Mouse (Mus musculus) forebrain, embryonic 13.5 days (tissue): ENCODE measurements around the gene Oxct2a. TPM values are rescaled to one million over a fixed set of nuclear protein-coding genes. Genes with fewer than 3 reads are reported as not detected.
A peak's percentile ranks its signal among the peaks of the same experiment; 100 is the strongest.

Source experiments
- ATAC-seq: fragments of 200-750 bp; cut with Nextera tagmentation; 2 replicates; pipeline ENCODE4 v1.8.0; 2017
- H3K27ac ChIP-seq: fragments of 300-500 bp; sonication (generic); 2 replicates; pipeline ENCODE4 v1.5.1; 2015; ENCODE audit warnings: inconsistent platforms, mild to moderate bottlenecking, moderate library complexity
- H3K27me3 ChIP-seq: fragments of 300-500 bp; sonication (generic); 2 replicates; pipeline ENCODE4 v1.6.1; 2015; ENCODE audit warnings: mild to moderate bottlenecking, inconsistent platforms
- H3K36me3 ChIP-seq: fragments of 300-500 bp; sonication (generic); 2 replicates; pipeline ENCODE4 v1.6.1; 2015; ENCODE audit warnings: mild to moderate bottlenecking, inconsistent platforms; ENCODE audit not compliant: poor library complexity, severe bottlenecking
- H3K4me1 ChIP-seq: fragments of 300-500 bp; sonication (generic); 2 replicates; pipeline ENCODE4 v1.6.1; 2015; ENCODE audit warnings: inconsistent platforms
- H3K4me2 ChIP-seq: fragments of 300-500 bp; sonication (generic); 2 replicates; pipeline ENCODE4 v1.6.1; 2015; ENCODE audit warnings: inconsistent platforms, mild to moderate bottlenecking, moderate library complexity
- H3K4me3 ChIP-seq: fragments of 300-500 bp; sonication (generic); 2 replicates; pipeline ENCODE4 v1.5.1; 2015; ENCODE audit warnings: mild to moderate bottlenecking, inconsistent platforms
- H3K9ac ChIP-seq: fragments of 300-500 bp; sonication (generic); 2 replicates; pipeline ENCODE4 v1.6.1; 2015; ENCODE audit warnings: mild to moderate bottlenecking, inconsistent platforms
- H3K9me3 ChIP-seq: fragments of 300-500 bp; sonication (generic); replicated peaks from 2 replicates; pipeline ENCODE4 v1.6.1; 2016; ENCODE audit warnings: inconsistent platforms
- WGBS: fragments of 180-500 bp; shearing (Covaris S2); methylation state at CpG from one replicate; pipeline ENCODE4 v1.1.7; 2015; 5-methylcytosine and 5-hydroxymethylcytosine counted together
- polyA plus RNA-seq: library from polyadenylated mRNA; unstranded; fragments of >200 nt; fragmentation: Nextera tagmentation; extraction: Ambion mirVana; gene quantifications from 2 replicates; pipeline ENCODE4 v1.2.1, GENCODE M21; 2015

Oxct2a gene
- polyA plus RNA-seq, result not detected in 2 replicates

GRCm38 (mm10) chr4:123323534-123323933, at the start of gene Oxct2a:
Oxct2a (minus strand) TSS chr4:123323634.
- 14% methylated on average over 13 of the region's 13 CpGs for WGBS
- no peaks in the 10 kb centered on the region for H3K36me3 ChIP-seq
- H3K9ac ChIP-seq, result no peak within 1 kb of the TSS
- H3K9me3 ChIP-seq, result no peaks in the 10 kb centered on the region
- H3K4me2 ChIP-seq, result peak within 1 kb of the TSS; percentile 45
- H3K4me1 ChIP-seq, result no peaks in the 10 kb centered on the region
- peak within 1 kb of the TSS; percentile 23 for H3K4me3 ChIP-seq
- ATAC-seq, result no peak
- no peak within 1 kb of the TSS for H3K27ac ChIP-seq
- H3K27me3 ChIP-seq, result peaks cover 23% of the 10 kb centered on the region

- H3K9me3 ChIP-seq, result no peaks in the 10 kb centered on the region
- 95% methylated on average over 4 of the region's 4 CpGs for WGBS
- H3K27me3 ChIP-seq, result no peaks in the 10 kb centered on the region
- H3K4me3 ChIP-seq, result no peak overlapping the region
- H3K27ac ChIP-seq, result no peak overlapping the region
- H3K4me1 ChIP-seq, result no peaks in the 10 kb centered on the region
- H3K9ac ChIP-seq, result no peak overlapping the region
- ATAC-seq, result no peak
- H3K4me2 ChIP-seq, result no peak overlapping the region
- H3K36me3 ChIP-seq, result peaks cover 91% of the 10 kb centered on the region
These were observed 40.1 kb upstream of the Oxct2a start for GRCm38 (mm10) chr4:123363555-123363954.

GRCm38 (mm10) chr4:123360771-123361170, 37.3 kb upstream of the Oxct2a start:
- Histone ChIP-seq H3K9ac (no peak overlapping the region), H3K9me3 (no peaks in the 10 kb centered on the region), H3K4me2 (no peak overlapping the region), H3K36me3 (peaks cover 85% of the 10 kb centered on the region), H3K27ac (no peak overlapping the region), H3K4me1 (no peaks in the 10 kb centered on the region), H3K4me3 (no peak overlapping the region), H3K27me3 (no peaks in the 10 kb centered on the region)
- no peak for ATAC-seq
- WGBS, result 96% methylated on average over 12 of the region's 12 CpGs

- H3K4me3 ChIP-seq, result no peak overlapping the region
- H3K4me1 ChIP-seq, result no peaks in the 10 kb centered on the region
- ATAC-seq, result no peak
- peaks cover 86% of the 10 kb centered on the region for H3K36me3 ChIP-seq
- no peaks in the 10 kb centered on the region for H3K9me3 ChIP-seq
- WGBS, result 93% methylated on average over 7 of the region's 7 CpGs
- H3K4me2 ChIP-seq, result no peak overlapping the region
- no peak overlapping the region for H3K9ac ChIP-seq
- H3K27ac ChIP-seq, result no peak overlapping the region
- no peaks in the 10 kb centered on the region for H3K27me3 ChIP-seq
These were observed 35.2 kb upstream of the Oxct2a start for GRCm38 (mm10) chr4:123358613-123359012.

GRCm38 (mm10) chr4:123355941-123356340, 32.5 kb upstream of the Oxct2a start:
- Histone ChIP-seq H3K9me3 (no peaks in the 10 kb centered on the region), H3K4me2 (no peak overlapping the region), H3K4me1 (no peaks in the 10 kb centered on the region), H3K36me3 (peaks cover 84% of the 10 kb centered on the region), H3K27ac (no peak overlapping the region), H3K27me3 (no peaks in the 10 kb centered on the region), H3K4me3 (no peak overlapping the region), H3K9ac (no peak overlapping the region)
- no peak for ATAC-seq
- WGBS, result 96% methylated on average over 8 of the region's 8 CpGs

GRCm38 (mm10) chr4:123353271-123353877, 29.9 kb upstream of the Oxct2a start:
- Histone ChIP-seq H3K4me1 (no peaks in the 10 kb centered on the region), H3K9ac (no peak overlapping the region), H3K36me3 (peaks cover 86% of the 10 kb centered on the region), H3K27me3 (no peaks in the 10 kb centered on the region), H3K27ac (no peak overlapping the region), H3K4me2 (no peak overlapping the region), H3K4me3 (no peak overlapping the region), H3K9me3 (no peaks in the 10 kb centered on the region)
- no peak for ATAC-seq
- WGBS, result 92% methylated on average over 10 of the region's 10 CpGs

GRCm38 (mm10) chr4:123343471-123343789, 20.0 kb upstream of the Oxct2a start:
- ATAC-seq, result no peak
- peaks cover 19% of the 10 kb centered on the region for H3K36me3 ChIP-seq
- WGBS, result 12% methylated on average over 6 of the region's 6 CpGs

GRCm38 (mm10) chr4:123342642-123343470, 19.4 kb upstream of the Oxct2a start, which contains the start of gene Bmp8a:
Bmp8a (minus strand) TSS chr4:123343252.
- under 1% methylated on average over 64 of the region's 65 CpGs for WGBS
- peak; percentile 91 for ATAC-seq
- Histone ChIP-seq H3K4me1 (peaks cover 16% of the 10 kb centered on the region), H3K36me3 (peaks cover 13% of the 10 kb centered on the region), H3K27me3 (peaks cover 49% of the 10 kb centered on the region), H3K9me3 (no peaks in the 10 kb centered on the region), H3K27ac (no peak within 1 kb of the TSS), H3K4me2 (peak within 1 kb of the TSS; percentile 90), H3K9ac (peak within 1 kb of the TSS; percentile 54), H3K4me3 (peak within 1 kb of the TSS; percentile 52)

More at GRCm38 (mm10) chr4:123343471-123343789, 20.0 kb upstream of the Oxct2a start:
- Histone ChIP-seq H3K4me1 (peaks cover 16% of the 10 kb centered on the region), H3K4me3 (peak overlapping the region; percentile 52), H3K27ac (no peak overlapping the region), H3K27me3 (peaks cover 49% of the 10 kb centered on the region), H3K9me3 (no peaks in the 10 kb centered on the region), H3K4me2 (peak overlapping the region; percentile 90), H3K9ac (no peak overlapping the region)

- H3K36me3 ChIP-seq, result peaks cover 6% of the 10 kb centered on the region; the same call in 1 of the 2 replicates
- peak; percentile 19 for ATAC-seq
- H3K9me3 ChIP-seq, result no peaks in the 10 kb centered on the region
- H3K4me2 ChIP-seq, result peak overlapping the region; percentile 90
- peaks cover 49% of the 10 kb centered on the region for H3K27me3 ChIP-seq
- peak overlapping the region; percentile 52 for H3K4me3 ChIP-seq
- WGBS, result 3% methylated on average over 43 of the region's 43 CpGs
- H3K27ac ChIP-seq, result no peak overlapping the region
- H3K4me1 ChIP-seq, result peaks cover 16% of the 10 kb centered on the region
- H3K9ac ChIP-seq, result peak overlapping the region; percentile 54
These were observed 18.7 kb upstream of the Oxct2a start for GRCm38 (mm10) chr4:123342091-123342641.

- no peaks in the 10 kb centered on the region for H3K36me3 ChIP-seq
- no peak for ATAC-seq
- 71% methylated on average over 5 of the region's 5 CpGs for WGBS
- no peak overlapping the region for H3K4me2 ChIP-seq
- no peaks in the 10 kb centered on the region for H3K9me3 ChIP-seq
- H3K9ac ChIP-seq, result no peak overlapping the region
- no peak overlapping the region for H3K27ac ChIP-seq
- H3K4me3 ChIP-seq, result no peak overlapping the region
- H3K27me3 ChIP-seq, result peaks cover 56% of the 10 kb centered on the region
- peaks cover 16% of the 10 kb centered on the region for H3K4me1 ChIP-seq
These were observed 16.8 kb upstream of the Oxct2a start for GRCm38 (mm10) chr4:123340232-123340631.

- no peaks in the 10 kb centered on the region; the same call in 1 of the 2 replicates for H3K9me3 ChIP-seq
- no peaks in the 10 kb centered on the region for H3K36me3 ChIP-seq
- 79% methylated on average over 4 of the region's 4 CpGs for WGBS
- H3K4me1 ChIP-seq, result peaks cover 7% of the 10 kb centered on the region
- no peak overlapping the region for H3K4me3 ChIP-seq
- H3K27me3 ChIP-seq, result peaks cover 35% of the 10 kb centered on the region
- ATAC-seq, result no peak
- no peak overlapping the region for H3K27ac ChIP-seq
- no peak overlapping the region for H3K9ac ChIP-seq
- H3K4me2 ChIP-seq, result no peak overlapping the region
These were observed 14.3 kb upstream of the Oxct2a start for GRCm38 (mm10) chr4:123337693-123338092.
